Mouse (Mus musculus): ENCODE measurements around the gene Scgb2b7.
"Not testable (repeated sequence)": the region's sequence is repeated elsewhere in the genome, so short reads cannot be mapped to it uniquely, and the experiment has no call there.

Scgb2b7 gene

GRCm38 (mm10) chr7:31705657-31706056 lies at the start of gene Scgb2b7:
Scgb2b7 (minus strand) TSS chr7:31705757.
- not testable (repeated sequence) for DNase-seq (ENCODE audit: low read depth, low spot score)

- DNase-seq (ENCODE audit: low read depth, low spot score), result not testable (repeated sequence)
Observed at GRCm38 (mm10) chr7:31712365-31712764, 6.8 kb upstream of the Scgb2b7 start, which contains the start of gene Scgb1b7. Scgb1b7 (plus strand) TSS chr7:31712665.
